Mouse (Mus musculus) embryonic stem cell, embryonic (primary cell): Measurements from ENCODE around the gene Ppef2.

Experiments used
- CTCF ChIA-PET, 4 experiments: fragments of 300-600 bp in 2 of 4; fragments of 350-600 bp in 2 of 4; sonication (Branson Sonifier 250); formaldehyde crosslinking; loops; one replicate each; lab custom pipeline; 2022; ENCODE audit warnings: inconsistent platforms in 2 of 4; lab: Charles Lee
- POLR2A ChIA-PET, 4 experiments: fragments of 300-600 bp in 2 of 4; fragments of 350-600 bp in 2 of 4; sonication (Branson Sonifier 250); formaldehyde crosslinking; loops; one replicate each; lab custom pipeline; 2022; ENCODE audit warnings: antibody characterized with exemption in 4 of 4, inconsistent platforms in 1 of 4; lab: Charles Lee

The Ppef2 gene

GRCm38 (mm10) chr5:92256218-92256617, at the start of gene Ppef2:
Gene Ppef2 (minus strand): TSS chr5:92256278.
- POLR2A ChIA-PET: interaction anchor here in 2 of 4 experiments (0.6 to 1.3 kb wide), 3 partner anchors 22 to 414 kb away, joined by 3 read pairs; partner anchors contain the start of gene Naaa (in 1 of the 2)
- CTCF ChIA-PET: interaction anchor here in 1 of 4 experiments (0.6 kb wide), 2 partner anchors 16 to 200 kb away, joined by 3 read pairs; no protein-coding TSS in a partner anchor

GRCm38 (mm10) chr5:92304291-92304690, 48.2 kb upstream of the Ppef2 start:
- ChIA-PET POLR2A (interaction anchor here in 2 of 4 experiments (0.5 to 2.8 kb wide), 4 partner anchors 8 to 120 kb away, joined by 3 to 8 read pairs (median 5); no protein-coding TSS in a partner anchor), CTCF (interaction anchor here in 2 of 4 experiments (0.6 to 1.1 kb wide), 3 partner anchors 66 to 82 kb away, joined by 3 read pairs; no protein-coding TSS in a partner anchor)

GRCm38 (mm10) chr5:92302149-92302840, 46.2 kb upstream of the Ppef2 start:
- CTCF ChIA-PET: interaction anchor here in 3 of 4 experiments (0.6 to 1.4 kb wide), 4 partner anchors 78 to 101 kb away, joined by 3 to 6 read pairs (median 4); no protein-coding TSS in a partner anchor
- POLR2A ChIA-PET: interaction anchor here in 2 of 4 experiments (0.6 to 2.8 kb wide), 3 partner anchors 10 to 785 kb away, joined by 3 to 7 read pairs (median 3); partner anchors contain the start of gene Parm1 (in 1 of the 2)

- ChIA-PET POLR2A (interaction anchor here in 3 of 4 experiments (0.7 to 2.2 kb wide), 3 partner anchors 9 to 84 kb away, joined by 3 to 7 read pairs (median 3); no protein-coding TSS in a partner anchor), CTCF (no interaction called here)
These were observed 38.4 kb upstream of the Ppef2 start for GRCm38 (mm10) chr5:92294525-92294924.

GRCm38 (mm10) chr5:92291652-92292414, 35.8 kb upstream of the Ppef2 start:
- ChIA-PET CTCF (no interaction called here), POLR2A (no interaction called here)

- ChIA-PET POLR2A (interaction anchor here in 1 of 4 experiments (3.2 kb wide), 1 partner anchor 22 kb away, joined by 12 read pairs; the partner anchor contains the start of gene Sdad1), CTCF (no interaction called here)
These were observed 31.8 kb upstream of the Ppef2 start for GRCm38 (mm10) chr5:92287840-92288239.

- ChIA-PET POLR2A (interaction anchor here in 1 of 4 experiments (0.7 to 1.8 kb wide), 6 partner anchors 12 to 106 kb away, joined by 3 to 8 read pairs (median 3); no protein-coding TSS in a partner anchor), CTCF (interaction anchor here in 1 of 4 experiments (0.7 kb wide), 1 partner anchor 90 kb away, joined by 6 read pairs; no protein-coding TSS in a partner anchor)
These were observed 27.0 kb upstream of the Ppef2 start for GRCm38 (mm10) chr5:92283107-92283506.

- CTCF ChIA-PET: no interaction called here
- POLR2A ChIA-PET: interaction anchor here in 1 of 4 experiments (0.7 to 1.7 kb wide), 4 partner anchors 12 to 106 kb away, joined by 3 to 5 read pairs (median 4); no protein-coding TSS in a partner anchor
These were observed 26.5 kb upstream of the Ppef2 start for GRCm38 (mm10) chr5:92282571-92282970.

GRCm38 (mm10) chr5:92278942-92279537, 23.0 kb upstream of the Ppef2 start:
- ChIA-PET CTCF (interaction anchor here in 2 of 4 experiments (0.6 to 1.6 kb wide), 4 partner anchors 28 to 852 kb away, joined by 3 to 4 read pairs (median 4); no protein-coding TSS in a partner anchor), POLR2A (interaction anchor here in 3 of 4 experiments (0.6 to 3.3 kb wide), 10 partner anchors 9 to 237 kb away, joined by 3 to 10 read pairs (median 5); partner anchors contain the start of gene Ppef2 (in 1 of the 3))

- ChIA-PET CTCF (interaction anchor here in 2 of 4 experiments (0.6 to 1.6 kb wide), 6 partner anchors 25 to 104 kb away, joined by 3 to 4 read pairs (median 4); no protein-coding TSS in a partner anchor), POLR2A (interaction anchor here in 3 of 4 experiments (0.5 to 3.3 kb wide), 23 partner anchors 8 to 235 kb away, joined by 3 to 11 read pairs (median 4); partner anchors contain the start of genes G3bp2 (in 1 of the 3), Ppef2 (in 1 of the 3) and Sdad1 (in 1 of the 3))
These were observed 21.6 kb upstream of the Ppef2 start, which contains the start of gene Naaa for GRCm38 (mm10) chr5:92277437-92278394. Gene Naaa (minus strand): TSS chr5:92278170.

GRCm38 (mm10) chr5:92270496-92270895, 14.4 kb upstream of the Ppef2 start:
- CTCF ChIA-PET: interaction anchor here in 1 of 4 experiments (0.6 kb wide), 1 partner anchor 461 kb away, joined by 4 read pairs; no protein-coding TSS in a partner anchor
- POLR2A ChIA-PET: interaction anchor here in 1 of 4 experiments (1.1 to 2.0 kb wide), 3 partner anchors 8 to 13 kb away, joined by 4 to 5 read pairs (median 5); partner anchors contain the start of gene Naaa

GRCm38 (mm10) chr5:92263761-92264359, 7.8 kb upstream of the Ppef2 start:
- CTCF ChIA-PET: interaction anchor here in 1 of 4 experiments (1.4 kb wide), 1 partner anchor 11 kb away, joined by 5 read pairs; no protein-coding TSS in a partner anchor
- POLR2A ChIA-PET: interaction anchor here in 2 of 4 experiments (1.3 to 2.4 kb wide), 2 partner anchors 14 to 36 kb away, joined by 5 to 10 read pairs; partner anchors contain the start of gene Naaa (in 1 of the 2)

GRCm38 (mm10) chr5:92262646-92263045, 6.6 kb upstream of the Ppef2 start:
- ChIA-PET CTCF (interaction anchor here in 1 of 4 experiments (1.3 kb wide), 1 partner anchor 135 kb away, joined by 3 read pairs; no protein-coding TSS in a partner anchor), POLR2A (no interaction called here)

- POLR2A ChIA-PET: no interaction called here
- CTCF ChIA-PET: no interaction called here
These were observed 1.6 kb downstream of the Ppef2 start for GRCm38 (mm10) chr5:92254476-92254875.

GRCm38 (mm10) chr5:92252797-92253343, 3.2 kb downstream of the Ppef2 start:
- ChIA-PET POLR2A (interaction anchor here in 2 of 4 experiments (0.7 to 1.4 kb wide), 2 partner anchors 23 to 25 kb away, joined by 3 read pairs; partner anchors contain the start of gene Naaa (in 1 of the 2)), CTCF (interaction anchor here in 3 of 4 experiments (0.6 to 1.5 kb wide), 7 partner anchors 11 to 586 kb away, joined by 3 to 6 read pairs (median 4); partner anchors contain the start of gene Naaa (in 1 of the 3))
